Mouse (Mus musculus) ovary, postnatal 36 days (tissue): ENCODE data around the gene Dek.

Experiments
- DNase-seq: peaks from one replicate; pipeline ENCODE4 v3.0.0; 2022; ENCODE audit warnings: low spot score, mixed read lengths

Dek gene

GRCm38 (mm10) chr13:47111185-47111584, 5.2 kb upstream of the Dek start:
- no peak for DNase-seq

DNA sequence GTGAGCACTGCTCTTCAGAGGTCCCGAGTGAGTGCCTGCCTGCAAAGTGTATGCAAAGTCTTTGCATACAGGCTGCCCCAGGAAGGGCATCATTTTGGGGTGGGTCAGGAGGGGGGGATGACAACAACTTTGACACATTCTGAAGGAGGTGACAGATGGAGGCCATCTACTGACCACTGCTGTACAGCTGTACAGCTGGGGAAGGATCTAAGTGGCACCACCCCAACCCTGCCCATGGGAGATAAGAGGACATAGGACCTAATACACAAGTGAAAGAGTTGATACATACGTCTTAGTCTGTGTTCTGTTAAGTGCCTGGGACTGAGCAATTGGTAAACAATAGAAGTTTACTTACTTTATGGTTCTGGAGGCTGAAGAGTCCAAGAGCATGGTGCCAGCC, 3.2 kb upstream of the Dek start:
- DNase-seq: no peak

GRCm38 (mm10) chr13:47106580-47106888, 533 bp upstream of the Dek start:
- DNase-seq: no peak

DNA sequence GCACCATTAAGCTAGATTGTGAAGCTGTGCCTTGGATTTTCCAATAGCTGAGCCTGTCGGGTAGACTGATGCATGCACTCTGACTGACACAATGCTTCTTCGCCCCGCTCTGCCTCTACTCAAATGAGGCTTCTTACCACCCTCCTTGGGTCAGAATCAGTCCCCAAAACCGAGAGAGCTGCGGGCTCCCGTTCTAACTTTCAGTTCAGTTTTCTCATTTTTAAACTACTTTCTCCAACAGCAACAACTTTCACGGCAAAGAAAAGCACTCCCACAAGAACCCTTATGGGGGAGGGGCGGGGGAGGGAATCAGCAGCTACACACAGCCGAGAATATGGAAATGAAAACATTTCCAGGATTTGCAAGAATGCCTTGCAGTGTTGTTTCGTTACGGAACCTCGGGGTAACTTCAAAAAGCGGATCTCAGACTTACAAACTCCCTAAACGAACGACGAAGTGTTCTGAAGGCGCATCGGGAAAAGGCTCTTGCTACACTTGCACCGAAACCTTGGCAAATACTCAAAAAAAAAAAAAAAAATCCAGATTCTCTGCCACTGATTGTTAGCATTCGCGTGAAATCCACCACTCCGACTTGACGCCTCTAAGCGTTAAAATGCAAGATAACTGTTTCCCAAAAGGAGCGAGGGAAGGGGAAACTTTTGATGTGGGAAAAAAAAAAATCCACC, 1.0 kb downstream of the Dek start:
- DNase-seq: no peak

DNA sequence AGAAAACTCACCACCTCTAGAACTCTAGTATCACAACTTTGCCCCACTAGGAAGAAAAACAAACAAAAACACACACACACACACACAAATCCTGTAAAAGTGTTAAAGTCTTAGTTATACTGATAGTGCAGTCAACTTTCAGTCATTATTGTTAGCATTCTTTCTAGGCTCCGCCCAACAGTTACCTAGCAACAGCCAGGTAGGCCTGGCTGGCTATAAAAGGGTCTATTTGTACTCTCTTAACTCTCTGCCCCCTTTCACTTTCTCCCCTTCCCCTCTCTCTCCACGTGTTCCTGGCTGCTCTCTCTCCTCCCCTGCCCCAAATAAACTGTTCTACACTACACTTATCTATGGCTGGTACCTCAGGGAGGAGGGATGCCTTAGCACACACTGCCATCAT, 1.9 kb downstream of the Dek start:
- no peak for DNase-seq

GRCm38 (mm10) chr13:47100587-47100986, 5.4 kb downstream of the Dek start:
- DNase-seq: no peak

DNA sequence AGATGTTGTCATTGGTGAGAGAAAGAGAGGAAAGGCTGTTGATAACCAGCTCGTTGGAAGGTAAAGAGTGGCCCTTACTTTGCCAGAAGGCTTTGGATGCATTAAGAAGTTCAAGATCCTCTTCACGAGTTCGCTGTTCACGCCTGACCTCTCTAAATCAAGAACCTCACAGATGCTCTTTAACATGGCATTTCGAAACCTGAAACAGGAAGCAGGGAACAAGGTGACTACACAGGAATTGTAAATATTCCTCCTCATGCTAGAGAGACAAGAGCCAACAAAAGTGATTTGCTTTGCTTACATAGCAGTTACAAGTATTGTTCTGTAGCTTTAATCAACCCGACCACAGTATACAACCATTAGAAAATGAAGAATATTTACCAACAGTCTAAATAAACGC, 6.7 kb downstream of the Dek start:
- no peak for DNase-seq

- no peak for DNase-seq
Observed at GRCm38 (mm10) chr13:47096591-47096990, 9.4 kb downstream of the Dek start.

DNA sequence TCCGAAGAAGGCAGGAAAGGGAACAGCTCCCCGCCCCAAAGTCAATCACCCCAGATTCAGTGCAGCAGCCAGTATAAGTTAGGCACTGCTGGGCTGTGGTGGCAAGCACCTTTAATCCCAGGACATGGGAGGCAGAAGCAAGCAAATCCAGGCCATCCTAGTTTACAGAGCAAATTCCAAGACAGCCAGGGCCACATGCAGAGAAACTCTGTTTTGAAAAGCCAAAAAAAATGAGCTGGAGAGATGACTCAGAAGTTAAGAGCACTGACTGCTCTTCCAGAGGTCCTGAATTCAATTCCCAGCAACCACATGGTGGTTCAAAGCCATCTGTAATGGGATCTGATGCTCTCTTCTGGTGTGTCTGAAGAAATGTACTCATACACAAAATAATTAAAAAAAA, 12.2 kb downstream of the Dek start:
- DNase-seq: no peak

- DNase-seq: no peak
Observed at GRCm38 (mm10) chr13:47089271-47089670, 16.7 kb downstream of the Dek start.

- DNase-seq: no peak
Observed at GRCm38 (mm10) chr13:47088433-47088832, 17.6 kb downstream of the Dek start.

DNA sequence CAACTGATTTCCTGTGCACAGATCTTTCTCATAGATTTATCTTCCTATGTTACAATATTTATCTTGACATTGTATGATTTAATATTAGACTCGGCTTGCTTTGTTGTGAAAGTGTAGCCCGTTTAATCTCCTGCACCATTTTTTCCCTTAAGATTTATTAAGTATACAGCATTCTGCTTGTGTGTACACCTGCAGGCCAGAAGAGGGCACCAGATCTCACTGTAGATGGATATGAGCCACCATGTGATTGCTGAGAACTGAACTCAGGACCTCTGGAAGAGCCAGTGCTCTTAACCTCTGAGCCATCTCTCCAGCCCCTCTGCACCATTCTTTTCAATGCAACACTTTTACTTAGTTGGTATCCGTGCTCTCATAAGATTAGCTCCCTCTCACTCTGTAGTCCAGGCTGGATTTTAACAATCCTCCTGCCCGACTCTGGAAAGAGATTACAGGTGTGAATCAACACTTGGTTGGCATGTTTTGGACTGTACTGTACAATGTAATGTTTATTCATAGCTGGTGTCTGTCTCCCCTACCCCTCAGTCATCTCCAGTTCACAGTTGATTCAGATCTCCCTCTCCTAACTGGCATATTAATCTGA, 25.0 kb downstream of the Dek start:
- no peak for DNase-seq

DNA sequence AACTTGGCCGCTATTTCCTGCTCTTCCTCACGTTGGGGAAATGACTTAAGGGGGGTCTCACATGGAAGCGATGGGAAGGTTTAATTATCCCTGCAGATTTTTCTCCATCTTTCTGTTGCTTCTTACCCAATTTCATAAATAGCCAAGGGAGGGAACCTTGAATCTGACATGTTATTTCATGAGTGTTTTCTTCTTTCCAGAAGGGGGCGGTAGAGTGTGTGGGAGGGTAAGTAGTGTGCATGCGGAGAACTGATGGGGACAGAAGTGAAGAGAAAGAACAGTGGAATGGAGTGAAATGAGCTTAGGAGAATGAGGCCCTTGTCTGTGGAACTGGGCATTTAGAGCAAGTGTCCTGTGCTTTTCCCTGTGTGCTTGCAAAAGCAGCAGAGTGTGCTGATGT, 27.2 kb downstream of the Dek start:
- DNase-seq: no peak

- no peak for DNase-seq
Observed at GRCm38 (mm10) chr13:47077367-47077766, 28.6 kb downstream of the Dek start.

GRCm38 (mm10) chr13:47076156-47076555, 29.8 kb downstream of the Dek start:
- no peak for DNase-seq

- no peak for DNase-seq
Observed at GRCm38 (mm10) chr13:47072484-47072883, 33.5 kb downstream of the Dek start.

- no peak for DNase-seq
Observed at GRCm38 (mm10) chr13:47071871-47072270, 34.1 kb downstream of the Dek start.

GRCm38 (mm10) chr13:47070329-47071080, 35.5 kb downstream of the Dek start:
- DNase-seq: no peak

GRCm38 (mm10) chr13:47067001-47067400, 39.0 kb downstream of the Dek start:
- no peak for DNase-seq

DNA sequence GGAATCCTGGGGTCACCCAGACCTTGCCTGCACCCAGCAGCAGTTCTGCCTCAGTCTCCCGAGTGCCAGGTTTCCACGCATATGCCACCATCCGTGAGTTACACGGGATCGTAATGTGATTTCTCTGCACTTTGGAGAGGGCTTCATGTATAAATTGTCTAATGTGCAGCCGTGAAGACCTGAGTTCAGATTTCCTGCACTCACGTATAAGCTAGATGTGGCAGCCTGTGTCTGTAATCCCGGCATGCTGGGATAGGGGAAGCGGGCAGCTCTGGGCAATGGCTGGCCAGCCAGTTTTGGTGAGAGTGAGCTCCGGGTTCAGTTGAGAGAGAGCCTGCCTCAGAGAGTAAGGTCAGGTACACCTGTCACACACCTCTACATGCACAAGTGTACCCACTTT, 39.5 kb downstream of the Dek start:
- DNase-seq: no peak

GRCm38 (mm10) chr13:47063985-47064760, 41.8 kb downstream of the Dek start:
- DNase-seq: no peak

DNA sequence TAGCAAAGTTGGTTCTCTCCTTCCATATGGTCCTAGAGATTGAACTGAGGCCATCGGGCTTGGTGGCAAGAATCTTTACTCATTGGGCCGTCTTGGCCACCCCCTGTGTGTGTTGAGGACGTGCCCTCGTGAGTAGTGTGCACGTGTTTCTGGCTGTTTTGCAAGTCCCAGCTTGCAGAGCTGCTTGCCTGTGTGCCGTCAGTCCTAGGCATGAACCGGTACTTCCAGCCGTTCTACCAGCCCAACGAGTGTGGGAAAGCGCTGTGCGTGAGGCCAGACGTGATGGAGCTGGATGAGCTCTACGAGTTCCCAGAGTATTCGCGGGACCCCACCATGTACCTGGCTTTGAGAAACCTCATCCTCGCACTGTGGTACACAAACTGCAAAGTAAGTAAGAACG, 43.2 kb downstream of the Dek start:
- DNase-seq: no peak

GRCm38 (mm10) chr13:47056781-47057180, 49.2 kb downstream of the Dek start:
- DNase-seq: no peak
